Mouse (Mus musculus) cerebellum, adult 2 months (tissue): Measurements from ENCODE around the gene Klhl21.

ENCODE experiments used
- CTCF ChIP-seq: fragments of 200-500 bp; IDR thresholded peaks from 2 replicates; pipeline ENCODE4 v1.5.1; 2011; ENCODE audit warnings: low read depth, mild to moderate bottlenecking, control low read depth, low read length, moderate library complexity, borderline replicate concordance; ENCODE audit not compliant: insufficient read depth
- POLR2A ChIP-seq: fragments of 200-500 bp; IDR thresholded peaks from 2 replicates; pipeline ENCODE4 v1.6.1; 2011; ENCODE audit warnings: low read length, control low read depth, borderline replicate concordance; ENCODE audit not compliant: insufficient read depth

DNA sequence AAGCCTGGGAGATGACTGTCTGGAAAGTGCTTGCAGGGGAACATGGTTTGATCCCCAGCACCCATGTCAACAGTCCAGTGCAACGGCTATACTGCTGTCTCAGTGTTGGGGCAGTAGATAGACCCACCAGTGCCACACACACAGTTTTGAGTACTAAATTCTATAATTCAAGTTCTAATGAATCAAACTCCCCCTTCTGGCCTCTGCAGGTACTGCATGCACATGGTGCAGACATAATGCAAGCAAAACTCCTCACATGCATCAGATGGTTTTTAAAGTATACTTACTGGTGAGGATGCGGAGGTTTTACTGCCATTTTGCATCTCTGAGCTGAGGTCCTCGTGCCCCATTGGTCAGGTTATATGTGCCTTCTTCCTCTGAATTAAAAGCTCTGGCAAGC lies 33.2 kb upstream of the Klhl21 start:
- no peak for TF ChIP-seq POLR2A
- TF ChIP-seq CTCF: peak; percentile 27; the same call in 1 of the 2 replicates
